Mouse (Mus musculus): ENCODE results near the gene Nup62cl.

The Nup62cl gene

GRCm38 (mm10) chrX:140062135-140062975 is at the start of gene Nup62cl, which contains the start of gene Pih1h3b:
TSS of gene Nup62cl (minus strand) at chrX:140062712.
TSS of gene Pih1h3b (plus strand) at chrX:140062879.
- DNase-seq (ENCODE audit: low spot score in 2 of 2) = peak in 1 of 2 experiments; percentile 2

GRCm38 (mm10) chrX:140094066-140094465 is 31.6 kb upstream of the Nup62cl start:
- no peak for DNase-seq (ENCODE audit: low spot score in 2 of 2)

GRCm38 (mm10) chrX:140082535-140082934 is 20.0 kb upstream of the Nup62cl start:
- no peak for DNase-seq (ENCODE audit: low spot score in 2 of 2)

DNA sequence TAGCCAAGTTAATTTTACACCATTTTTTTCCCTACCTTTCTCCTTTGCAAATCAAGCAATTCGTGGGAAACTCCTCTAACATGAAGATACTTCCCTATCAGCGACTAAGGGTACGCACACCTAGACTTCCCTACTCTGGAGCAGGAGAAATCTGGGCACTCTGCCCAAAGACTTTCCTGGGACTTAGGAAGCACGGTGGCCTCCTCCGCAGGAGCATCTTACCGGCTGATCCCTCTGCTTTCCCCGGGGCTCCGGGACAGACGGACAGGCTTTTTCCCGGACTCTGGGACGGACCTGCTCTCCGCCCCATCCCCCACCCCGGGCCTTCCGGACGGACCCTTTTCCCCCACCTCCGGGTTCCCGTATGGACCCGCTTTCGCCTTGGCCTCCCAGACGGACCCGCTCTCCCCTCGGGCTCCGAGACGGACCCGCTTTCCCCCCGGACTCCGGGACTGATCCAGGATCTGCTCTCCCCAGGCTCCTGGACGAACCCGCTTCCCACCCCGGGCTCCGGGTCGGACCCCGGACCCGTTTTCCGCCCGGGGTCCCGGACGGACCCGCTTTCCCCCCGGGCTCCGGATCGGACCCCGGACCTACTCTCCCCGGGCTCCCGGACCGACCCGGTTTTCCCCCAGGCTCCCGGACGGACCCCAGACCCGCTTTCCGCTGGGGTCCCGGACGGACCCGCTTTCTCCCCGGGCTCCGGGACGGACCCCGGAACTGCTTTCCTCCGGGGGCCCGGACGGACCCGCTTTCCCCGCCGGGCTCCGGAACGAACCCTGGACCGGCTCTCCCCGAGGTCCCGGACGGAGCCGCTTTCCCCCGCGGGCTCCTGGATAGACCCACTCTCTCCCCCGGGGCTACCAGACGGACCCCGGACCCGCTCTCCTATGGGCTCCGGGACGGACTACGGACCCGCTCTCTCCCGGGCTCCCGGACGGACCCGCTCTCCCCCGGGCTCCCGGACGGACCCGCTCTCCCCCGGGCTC is 1.3 kb downstream of the Nup62cl start:
- peak in 1 of 2 experiments; percentile 0 for DNase-seq (ENCODE audit: low spot score in 2 of 2)

DNA sequence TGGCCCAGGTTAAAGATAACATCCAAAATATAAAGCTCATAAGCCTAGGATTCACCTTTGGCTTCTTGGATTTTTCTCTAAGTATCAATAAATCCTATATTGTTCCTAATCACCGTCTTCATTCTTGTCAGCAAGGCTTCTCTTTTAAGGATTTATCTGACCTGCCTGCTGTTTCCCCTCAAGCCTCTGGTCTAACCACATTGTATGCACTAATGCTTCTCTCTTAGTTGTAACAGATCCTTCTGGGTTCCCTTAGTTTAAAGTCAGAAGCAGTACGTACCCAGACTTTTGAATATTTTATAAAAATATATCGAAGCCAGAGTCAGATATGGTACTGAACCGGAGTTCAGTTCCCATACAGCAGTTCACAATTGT is 63.8 kb downstream of the Nup62cl start:
- DNase-seq (ENCODE audit: low spot score in 2 of 2) = no peak

GRCm38 (mm10) chrX:139997740-139998690 is 64.5 kb downstream of the Nup62cl start, which contains the start of gene Rbm41:
TSS of gene Rbm41 (minus strand) at chrX:139998595.
- DNase-seq (ENCODE audit: low spot score in 2 of 2) = peak in 1 of 2 experiments; percentile 5

DNA sequence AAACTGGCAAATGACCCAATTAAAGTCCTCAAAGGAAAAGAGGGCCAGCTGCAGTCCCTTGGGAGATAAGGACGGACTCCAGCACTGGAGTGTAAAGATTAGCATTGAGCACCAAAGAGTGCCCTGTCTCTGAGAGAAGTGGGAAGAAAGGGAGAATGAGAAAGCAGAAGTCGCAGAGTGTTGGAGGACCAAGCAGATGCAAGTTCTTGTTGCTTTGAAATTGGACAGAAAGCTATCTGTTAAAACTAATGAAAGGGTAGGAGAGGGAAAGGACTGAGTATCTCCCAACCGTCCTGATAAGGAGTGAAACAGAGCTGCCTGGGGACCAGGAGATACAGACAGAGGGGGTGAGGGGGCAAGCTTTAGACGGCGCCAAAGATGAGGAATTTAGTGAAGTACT is 80.4 kb downstream of the Nup62cl start:
- no peak for DNase-seq (ENCODE audit: low spot score in 2 of 2)

Measured in spleen, postnatal 14 days (tissue).